Mouse (Mus musculus) bone marrow, adult 2 months (tissue): ENCODE results near the gene Rps10.

ENCODE experiments used
- CTCF ChIP-seq: fragments of 200-500 bp; IDR thresholded peaks from 2 replicates; pipeline ENCODE4 v1.5.1; 2011; ENCODE audit warnings: low read length, control low read depth; ENCODE audit not compliant: control insufficient read depth, insufficient read depth
- POLR2A ChIP-seq: fragments of 200-500 bp; IDR thresholded peaks from 2 replicates; pipeline ENCODE4 v1.6.1; 2011; ENCODE audit warnings: low read depth, mild to moderate bottlenecking, control low read depth, low read length, borderline replicate concordance; ENCODE audit not compliant: control insufficient read depth

DNA sequence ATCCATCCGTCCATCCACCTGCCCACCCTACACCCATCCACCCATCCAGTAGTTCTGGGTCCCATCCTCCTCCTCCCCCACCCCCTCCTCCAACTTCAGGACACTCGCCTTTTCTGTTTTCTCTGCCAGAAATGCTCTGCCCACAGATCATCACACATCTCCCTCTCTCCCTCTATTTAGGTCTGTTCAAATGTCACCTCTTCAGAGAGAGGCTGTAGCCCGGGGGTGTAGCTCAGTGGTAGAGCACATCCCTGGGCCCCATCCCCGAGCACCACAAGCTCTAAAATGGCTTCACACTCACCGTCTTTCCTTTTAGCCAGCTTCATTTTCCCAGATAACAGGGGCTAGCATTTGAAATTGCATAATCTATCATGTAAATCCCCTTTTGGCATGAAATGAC lies 41.3 kb upstream of the Rps10 start:
- TF ChIP-seq CTCF (no peak), POLR2A (no peak)
